34 mouse cellular contexts compared by ENCODE assay signal in genomic region chr11:115169430-115169829, GRCm38 (mm10). TPM values are rescaled to one million over a fixed set of nuclear protein-coding genes. Genes with fewer than 3 reads are reported as not detected.
"Had no signal": no experiment of that assay in that cellular context is flagged by ENCODE, and none has a peak within 500 bp of the region (broad histone marks: within the 10 kb centered on the region; RNA-seq: fewer than 3 reads in every experiment).

No protein-coding gene starts in this region.

- H3K27ac ChIP-seq: heart, embryonic 10.5 days; heart, embryonic 13.5 days; heart, embryonic 15.5 days; hindbrain, embryonic 10.5 days; hindbrain, embryonic 12.5 days; hindbrain, embryonic 13.5 days; hindbrain, embryonic 14.5 days; hindbrain, embryonic 15.5 days; hindbrain, postnatal 0 days; intestine, embryonic 15.5 days; kidney, embryonic 15.5 days; kidney, postnatal 0 days; layer of hippocampus, adult 2 months had no signal

- H3K36me3 ChIP-seq: heart, embryonic 10.5 days; heart, embryonic 12.5 days; heart, embryonic 13.5 days; heart, embryonic 15.5 days; hindbrain, embryonic 10.5 days; hindbrain, embryonic 12.5 days; hindbrain, embryonic 13.5 days; hindbrain, embryonic 15.5 days; intestine, embryonic 15.5 days; kidney, embryonic 15.5 days had no signal

- H3K9ac ChIP-seq: heart, embryonic 12.5 days; heart, embryonic 13.5 days; heart, embryonic 15.5 days; hindbrain, embryonic 12.5 days; hindbrain, embryonic 13.5 days; hindbrain, embryonic 14.5 days; hindbrain, embryonic 15.5 days; intestine, embryonic 15.5 days; kidney, embryonic 15.5 days had no signal

- H3K4me2 ChIP-seq: heart, embryonic 11.5 days; heart, embryonic 12.5 days; heart, embryonic 13.5 days; heart, embryonic 15.5 days; hindbrain, embryonic 12.5 days; hindbrain, embryonic 13.5 days; hindbrain, embryonic 14.5 days; hindbrain, embryonic 15.5 days; intestine, embryonic 15.5 days; kidney, embryonic 15.5 days had no signal

- H3K4me3 ChIP-seq: heart, embryonic 10.5 days; heart, embryonic 12.5 days; heart, embryonic 13.5 days; heart, embryonic 15.5 days; hindbrain, embryonic 10.5 days; hindbrain, embryonic 12.5 days; hindbrain, embryonic 13.5 days; hindbrain, embryonic 15.5 days; intestine, embryonic 15.5 days; kidney, embryonic 15.5 days; layer of hippocampus, adult 2 months had no signal

- H3K27me3 ChIP-seq: intestine, embryonic 15.5 days; kidney, embryonic 15.5 days had no signal

- ATAC-seq: hindbrain, embryonic 16.5 days; hindbrain, postnatal 0 days; inflammation-experienced regulatory T-cells, adult 6 months; intestine, embryonic 15.5 days; intestine, embryonic 16.5 days; intestine, postnatal 0 days had no signal

- H3K9me3 ChIP-seq: heart, embryonic 10.5 days; heart, embryonic 12.5 days; heart, embryonic 13.5 days; heart, embryonic 15.5 days; hindbrain, embryonic 10.5 days; hindbrain, embryonic 12.5 days; hindbrain, embryonic 13.5 days; hindbrain, embryonic 15.5 days; intestine, embryonic 15.5 days; kidney, embryonic 15.5 days had no signal

- DNase-seq: heart, postnatal 10 days; heart, postnatal 14 days; heart, postnatal 36 days; kidney, adult 11 months; kidney, adult 18-20 months; kidney, adult 2 months; kidney, adult 8-10 months; kidney, adult 9 months; kidney, postnatal 10 days; kidney, postnatal 14 days; kidney, postnatal 25 days; kidney, postnatal 36 days; kidney, postnatal 4 days; layer of hippocampus, adult 9-11 months; layer of hippocampus, postnatal 36 days had no signal

RNA-seq across cellular contexts. Expression of gene Cd300lf, which starts 35.6 kb away (rescaled TPM):
- total RNA-seq: hindbrain, postnatal 0 days had no signal
- polyA plus RNA-seq: hindbrain, embryonic 10.5 days; hindbrain, embryonic 14.5 days had no signal
